Mouse (Mus musculus) adrenal gland, postnatal 10 days (tissue): Measurements from ENCODE around the gene Cfap45. TPM values are rescaled to one million over a fixed set of nuclear protein-coding genes. Genes with fewer than 3 reads are reported as not detected.

ENCODE experiments used
- DNase-seq: peaks from one replicate; pipeline ENCODE4 v3.0.0; 2021; ENCODE audit warnings: mixed read lengths
- total RNA-seq, 2 experiments: library from RNA; stranded (reverse); gene quantifications; 2 replicates each; pipeline ENCODE4 v1.2.3; 2021

Gene Cfap45
- total RNA-seq, 2 experiments from 2014 or later = 0.96 to 2.6 TPM

GRCm38 (mm10) chr1:172562641-172563464, 42.3 kb downstream of the Cfap45 start:
- DNase-seq = peak; percentile 82

DNA sequence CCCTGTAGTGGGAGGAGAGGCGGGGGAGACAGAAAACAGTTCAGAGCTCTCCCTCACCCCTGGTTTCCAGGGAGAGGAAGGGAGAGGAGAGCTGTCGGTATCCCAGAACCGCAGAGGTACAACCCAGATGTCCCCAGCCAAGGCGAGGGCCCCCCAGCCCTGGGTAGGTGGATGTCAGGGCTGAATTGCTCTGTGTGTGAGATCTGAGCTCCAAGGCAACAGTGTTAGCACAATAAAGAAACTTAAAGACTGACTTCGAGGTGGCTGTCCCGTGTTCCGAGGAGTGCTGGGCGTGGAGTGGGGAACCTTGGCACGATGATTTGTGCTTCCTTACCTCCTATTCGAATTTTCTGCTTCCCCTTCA, 42.8 kb downstream of the Cfap45 start:
- DNase-seq = no peak

- DNase-seq = no peak
Measured at GRCm38 (mm10) chr1:172566131-172566530, 45.5 kb downstream of the Cfap45 start.

GRCm38 (mm10) chr1:172567758-172568157, 47.2 kb downstream of the Cfap45 start:
- no peak for DNase-seq

DNA sequence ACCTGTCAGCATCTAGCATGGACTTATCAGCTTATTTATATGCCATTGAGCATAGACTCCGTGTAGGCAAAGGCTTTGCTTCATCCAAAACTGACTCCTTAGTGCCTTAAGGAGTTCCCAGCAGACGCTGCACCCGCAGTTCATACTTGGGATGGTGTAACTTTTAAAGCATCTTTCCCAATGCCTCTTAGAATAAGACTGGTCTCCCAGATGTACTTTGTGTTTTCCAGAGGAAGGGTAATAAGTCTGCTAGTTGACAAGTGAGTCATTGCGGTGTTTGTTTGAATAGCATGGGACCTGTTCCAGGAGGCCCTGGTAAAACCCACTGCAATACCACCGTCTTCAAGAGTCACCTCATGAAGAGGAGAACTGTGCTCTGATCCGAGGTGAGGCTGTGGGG, 59.5 kb downstream of the Cfap45 start:
- no peak for DNase-seq

GRCm38 (mm10) chr1:172582436-172582835, 61.8 kb downstream of the Cfap45 start:
- DNase-seq = no peak

DNA sequence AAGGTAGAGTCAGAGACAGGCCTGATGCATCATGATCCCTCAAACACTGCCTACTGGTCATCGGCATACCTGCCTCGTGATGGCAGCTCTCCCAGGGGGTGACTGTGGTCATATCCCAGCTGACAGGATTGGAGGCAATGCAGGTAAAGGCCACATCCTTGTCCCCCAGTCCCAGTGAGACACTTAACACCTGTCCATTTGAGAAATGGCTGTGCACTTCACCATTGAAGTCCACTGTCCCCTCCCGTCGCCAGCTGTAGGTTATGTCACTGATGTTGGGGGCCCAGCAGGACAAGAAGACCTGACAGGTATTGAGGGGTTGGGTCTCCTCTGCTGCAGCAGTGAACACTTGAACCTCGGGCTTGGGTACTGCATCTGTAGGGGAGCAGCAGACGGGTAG, 63.7 kb downstream of the Cfap45 start:
- DNase-seq = no peak

DNA sequence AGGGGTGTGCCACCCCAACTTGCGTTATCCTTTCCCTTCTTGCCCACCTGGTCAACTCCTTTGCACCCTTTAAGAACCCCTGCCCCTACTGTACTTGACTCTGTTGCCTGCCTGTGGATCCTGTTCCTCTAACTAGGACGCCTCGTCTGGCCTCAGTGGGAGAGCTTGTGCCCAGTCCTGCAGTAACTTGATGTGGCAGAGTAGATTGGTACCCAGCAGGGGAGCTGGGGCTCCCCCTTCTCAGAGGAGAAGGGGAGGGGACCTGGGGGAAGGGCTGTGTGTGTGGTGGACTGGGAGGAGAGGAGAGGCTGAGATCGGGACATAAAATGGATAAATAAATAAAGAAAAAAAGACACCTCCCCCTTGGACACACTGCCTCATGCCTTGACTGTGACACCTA, 64.4 kb downstream of the Cfap45 start:
- DNase-seq = no peak

DNA sequence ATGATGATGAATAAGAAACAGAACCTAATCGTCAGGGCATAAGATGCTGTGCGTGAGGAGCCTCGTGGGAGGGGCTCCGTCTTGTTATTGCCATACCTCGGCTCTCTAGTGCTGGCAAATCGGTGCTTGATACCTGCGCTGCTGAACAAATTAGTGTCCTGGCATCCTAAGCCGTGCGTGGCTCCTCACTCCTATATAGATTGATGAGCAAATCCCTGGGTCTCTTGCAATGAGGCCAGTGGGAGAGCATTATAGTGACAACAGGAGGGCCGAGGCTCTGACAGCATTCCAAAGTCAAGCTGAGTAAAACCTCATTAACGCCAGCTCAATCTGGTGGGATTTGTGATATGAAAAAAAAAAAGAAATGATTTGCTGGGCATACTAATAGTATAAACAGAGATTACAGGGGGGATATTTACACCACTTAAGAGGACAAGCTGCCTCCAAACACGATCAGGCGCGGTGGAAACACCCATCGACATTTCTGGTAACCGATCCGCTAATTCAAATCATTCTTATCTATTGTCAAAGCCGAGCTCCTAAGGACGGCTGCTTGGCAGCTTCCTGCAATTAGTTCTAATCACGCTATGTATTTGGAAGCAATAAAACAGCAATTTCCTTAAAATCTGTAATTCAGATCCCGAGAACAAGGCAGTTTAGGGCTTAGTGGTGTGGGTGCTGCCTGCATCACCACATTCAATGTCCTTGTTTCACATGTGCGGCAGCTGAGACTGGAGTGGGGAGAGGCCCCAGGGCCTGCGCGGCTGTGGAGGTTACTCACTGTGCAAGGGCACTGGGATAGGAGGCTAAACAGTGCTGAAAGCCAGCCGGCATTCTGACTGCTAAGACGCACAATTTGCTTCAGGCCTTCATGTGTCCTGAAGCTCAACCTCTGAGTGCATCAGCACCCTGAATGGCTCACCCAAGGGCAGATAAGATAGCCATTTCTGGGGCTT, 65.3 kb downstream of the Cfap45 start:
- peak; percentile 26 for DNase-seq

- DNase-seq = peak; percentile 12
Measured at GRCm38 (mm10) chr1:172590385-172590784, 69.8 kb downstream of the Cfap45 start, which contains the start of gene Slamf8. Slamf8 (minus strand) TSS chr1:172590568.

- DNase-seq = no peak
Measured at GRCm38 (mm10) chr1:172593321-172593720, 72.7 kb downstream of the Cfap45 start.

DNA sequence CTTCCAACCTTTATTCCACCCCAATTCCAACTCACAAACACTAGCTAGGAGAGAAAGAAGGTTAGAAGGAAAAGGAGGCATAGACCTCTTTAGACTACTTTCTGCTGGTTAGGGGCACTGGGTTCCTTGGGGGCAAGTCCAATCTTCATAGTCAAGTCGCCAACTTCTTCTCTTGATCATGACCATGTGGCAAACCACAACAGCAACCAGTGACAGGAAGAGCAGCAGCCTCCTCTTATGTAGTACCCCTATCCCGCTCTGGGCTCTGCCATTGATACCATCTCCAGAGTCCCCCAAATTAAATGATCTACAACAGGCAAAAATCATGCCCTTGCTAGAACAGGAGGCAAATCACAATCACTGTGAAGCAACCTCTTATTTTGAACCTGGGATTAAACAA, 73.4 kb downstream of the Cfap45 start:
- DNase-seq = no peak

DNA sequence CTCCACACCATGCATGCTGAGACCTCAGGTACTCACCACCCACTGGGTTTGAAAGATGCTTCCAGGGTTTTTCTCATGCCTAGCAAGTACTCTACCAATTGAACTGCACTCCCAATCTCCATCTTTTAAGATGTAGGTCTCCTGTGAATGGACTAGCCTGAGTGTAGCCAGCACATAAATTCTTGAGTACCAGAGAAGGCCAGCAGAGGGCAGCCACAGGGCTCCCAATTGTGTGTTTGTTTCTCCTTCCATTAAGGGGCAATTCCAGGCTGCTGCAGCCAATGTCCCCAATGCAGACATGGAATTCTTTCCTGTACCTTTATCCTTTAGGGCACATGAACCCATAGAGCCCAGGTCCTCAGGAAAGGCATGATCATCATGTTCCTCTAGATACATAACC, 73.9 kb downstream of the Cfap45 start:
- peak; percentile 58 for DNase-seq

Other genes starting within 250 kb of the Cfap45 start
- gene Atp1a2, start 222.7 kb upstream of the Cfap45 start, total RNA-seq = 100 to 1,000 TPM; 303 to 400 TPM
- gene Kcnj9, start 191.5 kb upstream of the Cfap45 start, total RNA-seq = under 1 TPM in 1 of 2 experiments, not detected in 1; 0.12 TPM
- 1 to 10 TPM in 1 of 2 experiments, under 1 TPM in 1; 0.90 to 1.3 TPM for gene Kcnj10, start 179.6 kb upstream of the Cfap45 start, total RNA-seq
- 10 to 100 TPM; 13.6 to 13.8 TPM for gene Pigm, start 144.3 kb upstream of the Cfap45 start, total RNA-seq
- gene Slamf9, start 45.4 kb upstream of the Cfap45 start, total RNA-seq = 1 to 10 TPM in 1 of 2 experiments, under 1 TPM in 1; 0.97 to 1.3 TPM
- gene Igsf9, start 39.0 kb upstream of the Cfap45 start, total RNA-seq = 1 to 10 TPM; 2.5 to 4.8 TPM
- 100 to 1,000 TPM; 120 to 138 TPM for gene Tagln2, start 20.8 kb upstream of the Cfap45 start, total RNA-seq
- gene Vsig8, start 35.1 kb downstream of the Cfap45 start, total RNA-seq = under 1 TPM; 0.24 to 0.30 TPM
- under 1 TPM in 1 of 2 experiments, not detected in 1; 0.58 TPM for gene Slamf8, start 69.8 kb downstream of the Cfap45 start, total RNA-seq
- not detected for gene Fcrl6, start 81.8 kb downstream of the Cfap45 start, total RNA-seq
- 10 to 100 TPM; 11.2 to 13.2 TPM for gene Dusp23, start 112.2 kb downstream of the Cfap45 start, total RNA-seq
- 10 to 100 TPM; 15.1 to 39.1 TPM for gene Crp, start 177.3 kb downstream of the Cfap45 start, total RNA-seq